Mouse (Mus musculus) monocyte, adult 59 days (primary cell): Measurements from ENCODE around the gene Hapln3. TPM values are rescaled to one million over a fixed set of nuclear protein-coding genes. Genes with fewer than 3 reads are reported as not detected.

Experiments
- total RNA-seq, 2 experiments: library from RNA; stranded (reverse); gene quantifications; one replicate each; pipeline ENCODE4 v1.2.4; 2023

Hapln3 gene
- total RNA-seq, result not detected

GRCm38 (mm10) chr7:79130843-79131444 lies at the start of gene Hapln3:
TSS of gene Hapln3 (minus strand) at chr7:79131018.

GRCm38 (mm10) chr7:79148711-79149266 lies 18.0 kb upstream of the Hapln3 start, which contains the start of gene Mfge8:
TSS of gene Mfge8 (minus strand) at chr7:79149060.

Other genes starting within 250 kb of the Hapln3 start
- gene Aen, start 235.2 kb downstream of the Hapln3 start, total RNA-seq, result 10 to 100 TPM; 16.0 to 18.4 TPM
- 10 to 100 TPM; 16.5 to 19.0 TPM for gene Isg20, start 217.6 kb downstream of the Hapln3 start, total RNA-seq
- not detected for gene Acan, start 77.5 kb downstream of the Hapln3 start, total RNA-seq
- 10 to 100 TPM; 19.3 to 21.0 TPM for gene Mfge8, start 18.0 kb upstream of the Hapln3 start, total RNA-seq
- 10 to 100 TPM; 39.4 to 43.1 TPM for gene Abhd2, start 142.2 kb upstream of the Hapln3 start, total RNA-seq